Mouse (Mus musculus): Measurements from ENCODE around the gene Adamts14. TPM values are rescaled to one million over a fixed set of nuclear protein-coding genes. Genes with fewer than 3 reads are reported as not detected.

Adamts14 gene
- total RNA-seq, 2 experiments from 2014 or later = 0.21 to 0.32 TPM

DNA sequence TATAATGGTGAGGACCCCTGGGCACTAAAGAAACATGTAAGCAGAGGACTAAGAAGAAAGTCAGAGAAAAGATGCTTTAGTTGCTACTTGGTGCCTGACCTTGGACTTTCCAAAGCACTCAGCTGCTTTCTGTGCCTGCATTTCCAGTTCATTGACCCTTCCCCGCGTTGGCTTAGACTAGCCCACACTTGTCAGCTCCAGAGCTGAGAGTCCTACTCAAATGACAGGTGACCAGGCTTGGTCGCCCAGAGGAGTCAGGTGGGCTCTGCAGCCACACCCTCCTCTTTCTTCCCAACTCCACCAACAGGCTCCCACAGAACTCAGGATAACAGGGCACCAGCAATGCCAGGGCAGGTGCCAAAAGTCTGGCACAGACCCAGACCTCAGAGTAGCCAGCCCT lies 110.9 kb downstream of the Adamts14 start:
- intact Hi-C loops (cut with DNase I) = no loop called here
- DNase-seq (ENCODE audit: low spot score in 2 of 2) = no peak

DNA sequence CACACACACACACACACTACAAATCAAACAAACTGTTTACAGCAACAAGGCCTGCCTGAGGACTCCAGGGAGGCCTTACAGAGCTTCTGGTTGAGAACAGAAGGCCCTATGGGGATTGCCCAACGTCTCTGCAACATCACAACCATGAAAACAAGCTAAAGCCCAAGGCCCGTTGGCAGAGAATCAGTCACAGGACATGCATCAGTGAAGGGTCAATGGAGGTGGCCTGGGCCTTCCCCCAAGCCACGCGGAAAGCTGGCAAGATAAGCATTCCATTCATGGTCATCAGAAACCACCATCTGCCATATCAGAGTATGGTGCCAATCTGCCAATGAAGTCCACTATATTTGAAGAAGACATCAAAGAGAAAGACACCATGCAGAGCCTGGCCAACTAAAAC lies 112.6 kb downstream of the Adamts14 start:
- DNase-seq (ENCODE audit: low spot score in 2 of 2) = no peak
- intact Hi-C loops (cut with DNase I) = no loop called here

DNA sequence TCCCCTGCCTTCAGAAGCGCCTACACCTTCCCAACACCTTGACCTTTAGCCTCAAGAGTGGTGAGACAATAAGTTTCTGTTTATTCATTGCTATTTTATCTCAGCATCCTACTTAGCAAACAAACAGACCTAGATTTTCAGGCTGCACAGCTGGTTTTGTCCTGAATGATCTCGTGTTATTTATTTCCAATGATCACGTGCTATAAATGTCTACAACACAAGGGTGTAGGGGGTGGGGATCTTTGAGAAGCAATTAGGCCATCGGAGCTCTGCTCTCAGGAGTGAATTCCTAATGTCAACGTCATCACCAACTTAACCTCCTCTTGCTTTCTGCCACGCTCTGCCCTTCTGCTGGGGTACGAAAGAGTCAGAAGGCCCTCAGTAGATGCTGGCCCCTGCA lies 113.1 kb downstream of the Adamts14 start:
- intact Hi-C loops (cut with DNase I) = no loop called here

DNA sequence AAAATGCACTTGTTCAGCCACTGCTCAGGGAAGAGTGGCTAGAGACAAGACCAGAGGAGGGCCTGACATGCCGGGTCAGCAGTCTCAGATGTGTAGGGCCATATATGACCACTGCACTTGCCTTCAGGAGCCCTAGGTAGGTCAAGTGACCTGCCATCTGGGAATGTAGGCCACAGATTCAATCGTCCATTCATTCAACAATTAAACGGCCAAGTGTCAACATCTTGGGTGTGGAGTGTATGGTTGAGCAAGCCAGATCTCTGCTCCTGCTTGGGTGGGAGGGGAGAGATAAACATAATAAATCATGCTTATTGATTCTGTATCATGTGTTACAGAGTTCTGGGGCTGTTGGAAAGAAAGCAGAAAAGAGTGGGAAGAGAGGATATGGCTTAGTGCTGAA lies 114.6 kb downstream of the Adamts14 start:
- intact Hi-C loops (cut with DNase I) = no loop called here
- no peak for DNase-seq (ENCODE audit: low spot score in 2 of 2)

More for the DNA sequence above, 113.1 kb downstream of the Adamts14 start:
- no peak for DNase-seq (ENCODE audit: low spot score in 2 of 2)

DNA sequence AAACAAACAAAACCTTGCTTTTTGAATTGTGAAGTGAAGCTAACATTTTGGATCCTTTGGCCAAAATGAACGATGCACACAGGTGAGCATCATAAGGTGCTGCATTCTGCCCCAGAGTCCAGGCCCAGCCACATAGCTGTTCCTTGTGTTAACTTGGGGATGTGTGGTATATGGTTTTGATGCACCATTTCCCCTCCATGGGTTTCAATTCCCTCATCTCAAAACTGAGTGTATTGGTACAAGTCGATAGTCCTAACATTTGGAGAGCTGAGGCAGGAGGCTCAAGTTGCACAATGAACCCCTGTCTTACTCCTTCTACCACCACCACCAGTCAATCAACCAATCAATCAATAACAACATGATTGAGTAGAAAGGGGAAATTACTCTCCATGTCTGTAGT lies 116.8 kb downstream of the Adamts14 start:
- no peak for DNase-seq (ENCODE audit: low spot score in 2 of 2)
- intact Hi-C loops (cut with DNase I) = no loop called here

DNA sequence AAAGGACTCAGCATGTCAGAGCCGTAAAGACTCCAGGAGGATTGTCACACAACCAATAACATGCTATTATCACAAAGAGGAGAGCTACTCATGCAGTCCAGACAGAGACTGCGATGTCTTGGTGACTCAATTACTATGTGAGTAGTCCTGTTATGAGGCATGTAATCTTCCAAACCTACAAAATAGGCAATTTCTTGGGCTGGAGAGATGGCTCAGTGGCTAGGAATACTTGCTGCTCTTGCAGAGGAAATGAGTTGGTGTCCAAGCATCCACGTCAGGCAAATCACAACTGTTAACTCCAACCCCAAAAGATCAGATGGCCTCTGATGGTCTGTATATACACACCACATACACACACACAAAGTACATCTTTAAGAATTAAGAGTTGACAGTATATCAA lies 117.6 kb downstream of the Adamts14 start:
- intact Hi-C loops (cut with DNase I) = no loop called here
- DNase-seq (ENCODE audit: low spot score in 2 of 2) = no peak

DNA sequence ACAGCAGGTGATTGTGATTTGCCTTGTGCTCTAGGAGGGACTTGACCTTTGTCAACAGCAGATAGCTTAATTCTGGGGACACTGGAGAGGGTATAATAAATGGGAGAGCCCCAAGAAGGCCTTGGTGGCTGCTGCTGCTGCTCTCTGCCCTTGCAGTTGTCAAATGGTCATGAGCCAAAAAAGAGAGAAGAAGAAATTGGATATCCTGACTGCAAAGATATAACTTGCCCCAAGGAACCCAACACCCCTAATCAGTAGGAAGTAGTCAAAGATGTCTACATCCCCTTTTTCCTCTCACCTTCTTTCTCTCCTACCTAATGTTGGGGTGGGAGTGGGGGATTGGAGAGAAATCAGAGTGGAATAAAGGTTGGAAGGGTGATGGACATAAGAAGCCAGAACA lies 121.1 kb downstream of the Adamts14 start:
- intact Hi-C loops (cut with DNase I) = no loop called here
- no peak for DNase-seq (ENCODE audit: low spot score in 2 of 2)

DNA sequence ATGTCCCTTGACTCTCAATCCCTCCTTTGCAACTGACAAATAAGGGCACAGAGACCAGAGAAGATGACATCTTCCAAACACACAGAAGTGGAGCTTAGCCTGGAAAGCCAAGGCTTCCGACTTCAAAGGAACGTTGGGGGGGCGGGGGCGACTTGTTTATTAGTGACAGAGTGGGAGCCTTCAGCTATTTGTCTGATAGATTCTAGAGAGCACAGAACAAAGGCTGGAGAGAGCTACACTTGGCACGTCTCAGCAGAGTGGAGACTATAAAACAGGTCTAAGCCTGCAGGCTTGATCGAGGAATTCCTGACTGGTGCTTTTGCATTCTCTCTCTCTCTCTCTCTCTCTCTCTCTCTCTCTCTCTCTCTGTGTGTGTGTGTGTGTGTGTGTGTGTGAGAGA lies 122.6 kb downstream of the Adamts14 start:
- intact Hi-C loops (cut with DNase I) = no loop called here
- no peak for DNase-seq (ENCODE audit: low spot score in 2 of 2)

DNA sequence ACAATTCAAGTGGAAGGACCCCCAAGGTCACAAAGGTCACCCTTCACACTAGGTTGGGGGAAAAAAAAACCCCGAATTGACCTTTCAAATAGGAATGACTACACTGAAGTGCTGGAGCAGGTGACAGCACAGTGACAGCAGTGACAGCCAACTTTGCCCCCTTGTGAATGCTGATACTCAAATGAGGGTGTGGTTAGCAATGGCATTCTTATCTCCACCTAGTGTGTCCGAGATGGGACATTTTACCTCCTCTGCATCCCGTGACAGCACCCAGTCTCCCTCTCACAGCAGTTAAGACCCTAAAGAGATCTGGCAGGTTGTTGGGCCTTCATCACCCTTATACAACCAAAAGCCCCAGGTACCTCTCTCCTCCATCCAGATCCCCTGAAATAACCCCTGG lies 123.8 kb downstream of the Adamts14 start:
- DNase-seq (ENCODE audit: low spot score in 2 of 2) = no peak

DNA sequence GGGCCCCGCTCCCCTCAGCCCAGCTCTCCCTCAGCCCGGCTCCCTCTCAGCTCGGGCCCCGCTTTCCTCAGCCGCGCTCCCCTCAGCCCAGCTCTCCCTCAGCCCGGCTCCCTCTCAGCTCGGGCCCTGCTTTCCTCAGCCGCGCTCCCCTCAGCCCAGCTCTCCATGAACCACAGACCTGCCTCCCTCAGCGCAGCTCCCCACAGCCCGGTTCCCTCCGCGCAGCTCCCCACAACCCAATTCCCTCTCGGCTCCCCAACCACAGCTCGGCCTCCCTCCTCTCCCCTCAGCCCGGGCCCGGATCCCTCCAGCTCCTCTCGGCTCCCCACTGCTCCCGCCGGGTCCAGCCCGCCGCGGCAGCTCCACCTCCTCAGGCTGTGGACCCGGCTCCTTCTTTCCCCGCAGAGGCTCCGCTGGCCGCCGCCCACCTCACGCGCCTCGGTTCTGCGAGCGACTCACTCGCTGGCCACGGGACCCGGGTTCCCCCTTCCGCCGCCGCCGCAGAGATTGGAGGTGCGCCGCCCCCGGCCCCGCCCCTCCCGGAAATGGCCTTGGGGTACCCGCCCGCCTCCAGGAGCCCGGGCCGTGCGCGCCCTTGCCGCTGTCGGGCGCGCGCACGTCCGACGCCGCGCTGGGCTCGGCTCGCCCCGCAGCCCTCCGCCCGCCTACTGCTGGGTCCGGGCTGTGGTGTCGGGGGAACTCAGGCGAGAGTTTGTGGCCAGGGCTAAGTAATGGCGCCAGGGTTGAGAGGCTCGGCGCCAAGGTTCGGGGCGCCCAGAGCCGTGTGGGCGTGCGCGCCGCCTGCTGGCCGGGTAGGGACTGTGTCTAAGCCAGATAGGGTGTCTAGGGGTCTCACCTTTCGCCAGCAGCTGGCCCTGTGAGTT lies 125.8 kb downstream of the Adamts14 start, which contains the start of gene Sgpl1:
Gene Sgpl1, minus strand, starts transcription at position 547 of the 884 bp plus-strand sequence.
- intact Hi-C loops (cut with DNase I) = no loop called here

More for the DNA sequence above, 123.8 kb downstream of the Adamts14 start:
- intact Hi-C loops (cut with DNase I) = no loop called here

More for the DNA sequence above, 125.8 kb downstream of the Adamts14 start, which contains the start of gene Sgpl1:
- DNase-seq (ENCODE audit: low spot score in 2 of 2) = peak; percentile 86 to 91

Other genes with a start within 250 kb of the Adamts14 start
- gene Pcbd1, start 184.1 kb downstream of the Adamts14 start, total RNA-seq (2021) = 10 to 100 TPM in 1 of 2 experiments, 1 to 10 TPM in 1; 9.7 to 11.6 TPM
- 10 to 100 TPM; 21.7 to 22.8 TPM for gene Sgpl1, start 125.7 kb downstream of the Adamts14 start, total RNA-seq (2021)
- gene Tbata, start 101.5 kb downstream of the Adamts14 start, total RNA-seq (2021) = 1 to 10 TPM in 1 of 2 experiments, under 1 TPM in 1; 0.76 to 1.1 TPM
- not detected for gene Prf1, start 24.4 kb upstream of the Adamts14 start, total RNA-seq (2021)
- gene Pald1, start 110.1 kb upstream of the Adamts14 start, total RNA-seq (2021) = 10 to 100 TPM in 1 of 2 experiments, 1 to 10 TPM in 1; 9.0 to 10.2 TPM
- under 1 TPM; 0.21 to 0.28 TPM for gene Nodal, start 144.5 kb upstream of the Adamts14 start, total RNA-seq (2021)
- gene Eif4ebp2, start 179.2 kb upstream of the Adamts14 start, total RNA-seq (2021) = 10 to 100 TPM; 47.7 to 51.4 TPM
- 10 to 100 TPM; 17.5 to 18.0 TPM for gene Lrrc20, start 202.4 kb upstream of the Adamts14 start, total RNA-seq (2021)

Data from left cerebral cortex, postnatal 25 days (tissue).